Mouse (Mus musculus): ENCODE measurements around the gene Fam117a. TPM values are rescaled to one million over a fixed set of nuclear protein-coding genes. Genes with fewer than 3 reads are reported as not detected.

The Fam117a gene
- polyA plus RNA-seq, 1 experiment from 2014 or later: 10.9 TPM

DNA sequence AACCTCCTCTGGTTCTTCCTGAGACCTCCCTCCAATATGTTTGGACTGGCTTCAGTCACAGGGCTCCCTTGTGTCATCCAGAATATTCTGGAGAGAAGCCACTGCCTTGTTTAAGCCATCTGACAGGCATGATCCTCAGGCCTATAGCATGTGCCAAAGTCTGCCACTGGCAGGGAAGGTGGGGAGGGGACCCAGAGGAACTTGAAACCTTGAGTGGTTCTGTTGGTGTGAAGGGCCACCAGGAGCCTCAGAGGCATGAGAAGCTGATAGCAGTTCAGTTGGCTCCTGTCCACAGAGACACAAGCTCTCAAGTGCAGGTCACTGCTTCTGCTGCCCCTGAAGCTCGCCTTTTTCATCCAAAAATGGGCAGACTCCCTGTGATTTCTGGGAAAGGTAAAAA lies 59.7 kb downstream of the Fam117a start:
- ATAC-seq (replicated peaks; ENCODE audit: low FRiP score, low TSS enrichment, low read depth) (no peak), DNase-seq (ENCODE audit: low spot score) (no peak)
- WGBS: 59% methylated on average over 1 of the region's 1 CpGs
- no peaks in the 10 kb centered on the region for H3K4me1 ChIP-seq (replicated peaks; ENCODE audit: control insufficient read depth, insufficient read depth, low read length)
- H3K36me3 ChIP-seq (ENCODE audit: control insufficient read depth, insufficient read depth, low read length): peaks cover 10% of the 10 kb centered on the region; the same call in 1 of the 2 replicates
- no peak overlapping the region for H3K4me3 ChIP-seq (ENCODE audit: low read depth, low read length)
- no peaks in the 10 kb centered on the region for H3K27me3 ChIP-seq (replicated peaks; ENCODE audit: control insufficient read depth, insufficient read depth, low read length)
- no peak overlapping the region for H3K9ac ChIP-seq (ENCODE audit: low read length)
- H3K27ac ChIP-seq (ENCODE audit: low read depth): no peak overlapping the region
- no peak overlapping the region for H3K4me2 ChIP-seq (ENCODE audit: low read length)
- H3K9me3 ChIP-seq (ENCODE audit: control insufficient read depth, low read length): no peaks in the 10 kb centered on the region

- Histone ChIP-seq H3K36me3 (ENCODE audit: control insufficient read depth, insufficient read depth, low read length) (no peaks in the 10 kb centered on the region), H3K9me3 (ENCODE audit: control insufficient read depth, low read length) (no peaks in the 10 kb centered on the region), H3K4me3 (ENCODE audit: low read depth, low read length) (no peak overlapping the region), H3K27me3 (replicated peaks; ENCODE audit: control insufficient read depth, insufficient read depth, low read length) (no peaks in the 10 kb centered on the region), H3K4me2 (ENCODE audit: low read length) (no peak overlapping the region), H3K4me1 (replicated peaks; ENCODE audit: control insufficient read depth, insufficient read depth, low read length) (no peaks in the 10 kb centered on the region), H3K9ac (ENCODE audit: low read length) (no peak overlapping the region), H3K27ac (ENCODE audit: low read depth) (no peak overlapping the region)
- 53% methylated on average over 14 of the region's 14 CpGs for WGBS
- DNase-seq (ENCODE audit: low spot score) (peak; percentile 92), ATAC-seq (replicated peaks; ENCODE audit: low FRiP score, low TSS enrichment, low read depth) (no peak)
Observed at GRCm38 (mm10) chr11:95397843-95398835, 61.3 kb downstream of the Fam117a start.

DNA sequence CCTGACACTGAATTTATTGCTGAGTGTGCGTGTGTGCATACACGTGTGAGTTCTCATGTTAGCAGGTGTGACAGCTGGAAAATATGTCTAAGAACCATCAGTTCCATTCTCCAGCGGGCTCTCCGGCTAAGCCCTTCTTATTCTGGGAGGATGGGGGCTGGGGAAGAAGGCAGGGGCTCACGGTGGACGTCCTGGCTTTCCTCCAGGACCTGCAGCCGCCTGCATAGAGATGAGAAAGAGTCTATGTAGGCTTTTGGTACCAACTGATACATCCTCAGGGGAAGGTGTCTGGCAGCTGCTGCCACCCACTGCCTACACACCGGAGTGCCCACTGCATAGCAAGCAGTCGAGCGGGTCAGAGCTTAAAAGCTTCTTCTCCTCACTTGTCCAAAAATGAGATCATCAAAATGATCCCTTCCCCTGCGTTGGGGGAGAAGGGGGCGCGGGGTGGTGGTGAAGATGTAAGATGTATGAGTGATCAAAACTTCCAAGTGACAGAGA lies 62.8 kb downstream of the Fam117a start:
- Histone ChIP-seq H3K4me1 (replicated peaks; ENCODE audit: control insufficient read depth, insufficient read depth, low read length) (no peaks in the 10 kb centered on the region), H3K27ac (ENCODE audit: low read depth) (no peak overlapping the region), H3K4me2 (ENCODE audit: low read length) (no peak overlapping the region), H3K36me3 (ENCODE audit: control insufficient read depth, insufficient read depth, low read length) (no peaks in the 10 kb centered on the region), H3K9ac (ENCODE audit: low read length) (no peak overlapping the region), H3K9me3 (ENCODE audit: control insufficient read depth, low read length) (no peaks in the 10 kb centered on the region), H3K27me3 (replicated peaks; ENCODE audit: control insufficient read depth, insufficient read depth, low read length) (no peaks in the 10 kb centered on the region), H3K4me3 (ENCODE audit: low read depth, low read length) (no peak overlapping the region)
- DNase-seq (ENCODE audit: low spot score) (no peak), ATAC-seq (replicated peaks; ENCODE audit: low FRiP score, low TSS enrichment, low read depth) (no peak)
- WGBS: 71% methylated on average over 13 of the region's 13 CpGs

- no peaks in the 10 kb centered on the region for H3K9me3 ChIP-seq (ENCODE audit: control insufficient read depth, low read length)
- H3K36me3 ChIP-seq (ENCODE audit: control insufficient read depth, insufficient read depth, low read length): no peaks in the 10 kb centered on the region
- H3K27ac ChIP-seq (ENCODE audit: low read depth): no peak overlapping the region
- no peaks in the 10 kb centered on the region for H3K27me3 ChIP-seq (replicated peaks; ENCODE audit: control insufficient read depth, insufficient read depth, low read length)
- DNase-seq (ENCODE audit: low spot score): no peak
- H3K4me3 ChIP-seq (ENCODE audit: low read depth, low read length): no peak overlapping the region
- H3K4me1 ChIP-seq (replicated peaks; ENCODE audit: control insufficient read depth, insufficient read depth, low read length): no peaks in the 10 kb centered on the region
- H3K9ac ChIP-seq (ENCODE audit: low read length): no peak overlapping the region
- H3K4me2 ChIP-seq (ENCODE audit: low read length): no peak overlapping the region
- WGBS: 91% methylated on average over 5 of the region's 5 CpGs
- ATAC-seq (replicated peaks; ENCODE audit: low FRiP score, low TSS enrichment, low read depth): no peak
Observed at GRCm38 (mm10) chr11:95401568-95401967, 64.8 kb downstream of the Fam117a start.

- Histone ChIP-seq H3K9ac (ENCODE audit: low read length) (no peak overlapping the region), H3K27me3 (replicated peaks; ENCODE audit: control insufficient read depth, insufficient read depth, low read length) (no peaks in the 10 kb centered on the region), H3K9me3 (ENCODE audit: control insufficient read depth, low read length) (no peaks in the 10 kb centered on the region), H3K4me1 (replicated peaks; ENCODE audit: control insufficient read depth, insufficient read depth, low read length) (no peaks in the 10 kb centered on the region), H3K27ac (ENCODE audit: low read depth) (no peak overlapping the region), H3K36me3 (ENCODE audit: control insufficient read depth, insufficient read depth, low read length) (no peaks in the 10 kb centered on the region), H3K4me3 (ENCODE audit: low read depth, low read length) (no peak overlapping the region), H3K4me2 (ENCODE audit: low read length) (no peak overlapping the region)
- DNase-seq (ENCODE audit: low spot score) (no peak), ATAC-seq (replicated peaks; ENCODE audit: low FRiP score, low TSS enrichment, low read depth) (no peak)
- 27% methylated on average over 5 of the region's 5 CpGs for WGBS
Observed at GRCm38 (mm10) chr11:95402196-95402595, 65.4 kb downstream of the Fam117a start.

DNA sequence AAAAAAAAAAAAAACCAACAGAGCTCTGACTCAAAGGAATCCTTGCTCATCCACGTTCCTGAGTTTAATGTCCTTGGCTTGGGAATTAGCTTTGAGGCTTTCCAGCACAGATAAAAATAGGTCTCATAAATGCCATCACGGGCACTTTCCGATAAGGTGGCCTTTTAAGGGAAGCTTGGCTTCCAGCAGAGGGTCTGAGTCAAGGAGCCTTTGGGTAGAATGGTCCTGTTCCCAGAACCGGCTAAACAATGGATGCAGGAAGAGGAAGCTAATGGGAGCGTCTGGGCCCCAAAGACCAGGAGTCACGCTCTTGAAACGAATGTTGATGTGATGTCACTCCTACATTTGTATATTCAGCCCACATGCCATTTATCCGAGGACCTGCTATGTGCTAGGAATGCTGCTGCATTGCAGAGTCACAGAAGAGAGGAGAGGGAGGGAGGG lies 65.9 kb downstream of the Fam117a start:
- no peak for DNase-seq (ENCODE audit: low spot score)
- 21% methylated on average over 8 of the region's 8 CpGs for WGBS
- Histone ChIP-seq H3K4me2 (ENCODE audit: low read length) (no peak overlapping the region), H3K4me1 (replicated peaks; ENCODE audit: control insufficient read depth, insufficient read depth, low read length) (no peaks in the 10 kb centered on the region), H3K36me3 (ENCODE audit: control insufficient read depth, insufficient read depth, low read length) (no peaks in the 10 kb centered on the region), H3K4me3 (ENCODE audit: low read depth, low read length) (no peak overlapping the region), H3K27me3 (replicated peaks; ENCODE audit: control insufficient read depth, insufficient read depth, low read length) (no peaks in the 10 kb centered on the region), H3K9me3 (ENCODE audit: control insufficient read depth, low read length) (no peaks in the 10 kb centered on the region), H3K27ac (ENCODE audit: low read depth) (no peak overlapping the region), H3K9ac (ENCODE audit: low read length) (no peak overlapping the region)
- ATAC-seq (replicated peaks; ENCODE audit: low FRiP score, low TSS enrichment, low read depth): no peak

DNA sequence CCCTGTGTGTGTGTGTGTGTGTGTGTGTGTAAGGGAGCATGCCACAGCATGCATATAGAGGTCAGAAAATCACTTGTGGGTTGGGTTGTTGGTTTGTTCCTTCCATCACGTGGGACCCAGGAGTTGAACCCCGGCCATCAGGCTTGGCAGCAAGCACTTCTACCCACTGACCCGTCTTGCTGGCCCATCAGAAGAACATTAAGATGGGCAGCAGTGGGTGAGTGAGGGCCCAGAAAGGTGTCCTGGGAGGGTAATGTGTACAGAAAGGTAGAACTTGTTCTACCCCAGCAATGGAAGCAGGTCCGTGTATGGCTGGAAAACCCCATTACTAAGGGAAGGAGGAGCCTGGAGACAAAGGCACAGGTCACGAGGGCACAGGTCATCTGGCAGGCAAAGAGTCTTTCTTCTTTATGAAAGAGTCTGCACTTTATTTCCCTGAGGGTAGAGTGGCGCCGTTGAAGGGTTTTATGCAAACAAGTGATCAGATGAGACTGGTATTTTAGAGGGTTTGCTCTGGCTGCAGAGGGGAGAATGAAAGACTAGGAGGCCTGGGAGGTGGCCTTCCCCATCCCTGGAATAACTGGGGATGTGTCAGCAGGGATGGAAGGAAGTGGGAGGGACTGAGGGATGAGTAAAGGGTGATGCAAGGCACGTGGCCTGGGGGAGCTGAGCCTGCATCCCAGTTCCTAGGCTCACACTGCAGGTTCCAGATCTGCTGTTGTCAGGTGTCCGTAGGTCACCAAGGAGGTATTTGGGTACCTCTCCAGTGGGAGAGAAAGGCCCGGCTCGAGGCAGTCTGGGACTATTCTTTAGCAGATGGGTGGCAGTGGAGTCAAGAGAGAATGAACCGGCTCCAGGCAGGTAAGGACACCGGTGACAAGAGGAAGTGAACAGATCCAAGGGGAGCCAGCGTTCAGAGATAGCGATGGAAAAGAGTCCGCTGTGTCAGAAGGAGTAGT lies 66.8 kb downstream of the Fam117a start:
- H3K9me3 ChIP-seq (ENCODE audit: control insufficient read depth, low read length): no peaks in the 10 kb centered on the region
- no peak overlapping the region for H3K27ac ChIP-seq (ENCODE audit: low read depth)
- ATAC-seq (replicated peaks; ENCODE audit: low FRiP score, low TSS enrichment, low read depth): no peak
- WGBS: 70% methylated on average over 16 of the region's 16 CpGs
- no peak overlapping the region for H3K4me2 ChIP-seq (ENCODE audit: low read length)
- H3K4me3 ChIP-seq (ENCODE audit: low read depth, low read length): no peak overlapping the region
- H3K36me3 ChIP-seq (ENCODE audit: control insufficient read depth, insufficient read depth, low read length): no peaks in the 10 kb centered on the region
- no peak overlapping the region for H3K9ac ChIP-seq (ENCODE audit: low read length)
- no peaks in the 10 kb centered on the region for H3K27me3 ChIP-seq (replicated peaks; ENCODE audit: control insufficient read depth, insufficient read depth, low read length)
- no peaks in the 10 kb centered on the region for H3K4me1 ChIP-seq (replicated peaks; ENCODE audit: control insufficient read depth, insufficient read depth, low read length)
- DNase-seq (ENCODE audit: low spot score): no peak

DNA sequence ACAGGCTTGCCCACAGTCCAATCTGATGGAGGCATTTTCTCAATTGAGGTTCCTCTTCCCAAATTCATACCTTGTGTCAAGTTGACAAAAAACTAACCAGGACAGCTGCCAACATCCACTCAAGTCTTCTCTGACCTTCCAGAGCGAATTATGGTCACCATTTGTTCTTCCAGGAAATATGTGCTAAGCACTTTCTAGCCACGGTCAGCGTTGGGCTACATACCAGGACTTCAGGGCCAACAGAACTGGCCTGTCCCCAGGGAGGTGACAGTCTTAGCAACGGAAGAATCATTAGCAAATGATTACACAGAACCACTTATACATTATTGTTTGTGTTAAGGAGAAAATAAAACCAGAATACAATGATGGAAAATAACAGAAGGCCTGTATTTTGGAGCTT lies 69.0 kb downstream of the Fam117a start:
- ATAC-seq (replicated peaks; ENCODE audit: low FRiP score, low TSS enrichment, low read depth): no peak
- Histone ChIP-seq H3K9me3 (ENCODE audit: control insufficient read depth, low read length) (no peaks in the 10 kb centered on the region), H3K9ac (ENCODE audit: low read length) (no peak overlapping the region), H3K27me3 (replicated peaks; ENCODE audit: control insufficient read depth, insufficient read depth, low read length) (no peaks in the 10 kb centered on the region), H3K27ac (ENCODE audit: low read depth) (no peak overlapping the region), H3K4me2 (ENCODE audit: low read length) (no peak overlapping the region), H3K4me3 (ENCODE audit: low read depth, low read length) (no peak overlapping the region), H3K4me1 (replicated peaks; ENCODE audit: control insufficient read depth, insufficient read depth, low read length) (no peaks in the 10 kb centered on the region), H3K36me3 (ENCODE audit: control insufficient read depth, insufficient read depth, low read length) (no peaks in the 10 kb centered on the region)
- 80% methylated on average over 4 of the region's 4 CpGs for WGBS
- peak; percentile 2 for DNase-seq (ENCODE audit: low spot score)

Measured in intestine, embryonic 14.5 days (tissue).